Mouse (Mus musculus) ovary, postnatal 14 days (tissue): ENCODE results near the gene Epsti1.

Source experiments
- DNase-seq: peaks from one replicate; pipeline ENCODE4 v3.0.0; 2022; ENCODE audit warnings: low spot score

Gene Epsti1

DNA sequence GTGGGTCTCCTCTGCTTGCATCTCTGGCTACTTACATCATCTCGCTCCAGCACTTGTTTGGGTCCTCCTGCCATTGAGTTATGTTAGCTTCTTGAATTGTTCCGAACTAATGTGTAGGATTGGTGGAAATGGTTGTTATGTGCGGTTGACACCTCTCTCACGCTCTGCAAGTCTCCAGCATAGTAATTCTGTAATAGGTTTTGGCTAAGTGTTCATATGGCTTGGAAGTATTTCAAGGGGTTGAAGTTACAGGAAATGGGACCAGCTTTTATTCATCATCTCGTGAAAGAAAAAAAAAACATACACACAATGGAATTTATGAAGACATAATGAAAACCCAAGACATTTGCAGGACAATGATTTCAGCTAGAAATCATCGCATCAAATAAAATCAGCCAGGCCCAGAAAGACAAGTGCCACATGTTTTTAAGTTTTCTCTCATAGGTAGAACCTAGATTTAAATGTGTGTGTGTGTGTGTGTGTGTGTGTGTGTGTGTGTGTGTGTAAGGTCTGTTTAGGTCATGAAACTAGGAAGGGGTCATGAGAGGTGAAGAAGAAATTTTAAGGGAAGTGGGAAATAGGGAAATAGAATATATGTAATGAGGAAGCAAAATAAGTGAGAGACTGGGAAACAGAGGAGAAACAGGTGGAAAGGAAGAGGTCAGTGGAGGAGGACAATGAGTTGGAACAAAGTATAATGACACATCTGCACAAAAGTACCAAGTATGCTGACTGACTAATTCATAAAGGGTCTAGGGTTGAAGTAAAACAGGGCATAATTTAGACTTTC is 19.2 kb downstream of the Epsti1 start:
- DNase-seq = no peak

DNA sequence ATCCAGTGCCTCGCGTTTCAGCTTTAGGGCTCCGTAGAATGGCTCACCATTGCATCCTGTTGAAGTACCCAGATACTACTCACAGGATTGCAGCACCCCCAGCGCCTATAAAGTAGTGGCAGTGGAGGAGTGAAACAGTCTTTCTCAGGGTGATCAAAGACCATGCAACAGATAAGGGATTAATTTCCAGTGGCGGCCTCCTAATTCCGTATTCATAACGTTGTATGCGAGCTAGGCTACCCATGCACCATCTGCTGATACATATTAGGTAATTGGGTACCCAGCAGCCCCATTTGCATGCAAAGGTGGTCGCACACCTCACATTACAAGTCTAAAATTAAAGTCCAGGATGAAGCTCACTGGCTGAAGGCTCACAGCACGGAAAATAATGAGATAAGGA is 21.4 kb downstream of the Epsti1 start:
- no peak for DNase-seq

DNA sequence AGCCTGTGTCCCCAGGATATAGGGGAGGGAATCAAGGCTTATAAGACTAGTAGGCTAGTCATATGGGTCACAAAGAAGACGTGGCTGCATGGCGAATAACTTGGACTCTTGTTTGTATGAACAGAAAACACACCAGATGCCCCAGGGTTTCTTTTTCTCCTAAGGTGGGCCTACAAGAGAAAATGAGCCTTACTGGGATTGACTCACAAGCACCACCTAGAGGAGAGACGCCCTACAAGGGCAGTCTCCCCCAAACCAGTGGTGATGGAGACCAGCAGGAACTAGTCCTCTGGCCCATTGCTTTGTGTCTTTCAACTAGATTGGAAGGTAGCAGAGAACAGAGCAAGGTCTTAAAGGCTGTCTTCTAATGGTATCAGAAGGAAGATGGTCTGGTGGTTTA is 22.7 kb downstream of the Epsti1 start:
- DNase-seq = peak; percentile 22

DNA sequence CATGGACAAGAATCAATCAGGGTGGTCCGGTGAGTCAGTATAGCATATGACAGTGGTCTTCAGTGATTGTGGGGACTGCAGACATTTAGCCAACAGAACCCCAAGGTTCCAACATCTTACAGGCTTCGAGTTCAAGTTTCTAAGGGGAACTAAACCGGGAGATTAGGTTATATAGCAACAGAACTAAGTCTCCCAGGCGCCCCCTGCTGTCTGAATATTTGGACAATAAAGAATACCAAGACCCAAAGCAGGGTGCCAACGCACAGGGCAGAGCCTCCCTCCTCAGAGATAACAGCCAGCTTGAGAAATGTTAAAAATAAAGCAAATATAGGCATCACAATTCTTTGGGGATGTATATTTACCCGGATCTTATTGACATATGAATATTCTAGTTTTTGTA is 24.0 kb downstream of the Epsti1 start:
- DNase-seq = peak; percentile 58

DNA sequence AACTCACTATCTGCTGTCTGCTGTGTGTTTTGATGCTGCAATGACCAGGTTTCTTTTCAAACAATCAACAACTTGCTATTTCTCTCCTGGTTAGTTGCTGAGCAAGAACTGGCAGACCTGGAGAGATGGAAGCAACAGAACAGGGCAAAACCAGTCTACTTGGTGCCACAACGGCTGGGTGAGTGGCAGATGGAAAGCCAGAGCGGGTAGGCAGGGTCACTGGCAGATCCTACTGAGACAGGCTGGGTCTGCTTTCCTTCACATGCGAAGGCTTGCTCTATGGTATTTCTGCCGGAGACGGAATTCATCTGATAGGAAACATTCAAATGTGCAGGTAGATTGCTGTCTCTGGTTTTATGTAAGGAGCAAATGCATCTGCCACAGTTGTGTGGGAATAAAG is 24.6 kb downstream of the Epsti1 start:
- DNase-seq = no peak

DNA sequence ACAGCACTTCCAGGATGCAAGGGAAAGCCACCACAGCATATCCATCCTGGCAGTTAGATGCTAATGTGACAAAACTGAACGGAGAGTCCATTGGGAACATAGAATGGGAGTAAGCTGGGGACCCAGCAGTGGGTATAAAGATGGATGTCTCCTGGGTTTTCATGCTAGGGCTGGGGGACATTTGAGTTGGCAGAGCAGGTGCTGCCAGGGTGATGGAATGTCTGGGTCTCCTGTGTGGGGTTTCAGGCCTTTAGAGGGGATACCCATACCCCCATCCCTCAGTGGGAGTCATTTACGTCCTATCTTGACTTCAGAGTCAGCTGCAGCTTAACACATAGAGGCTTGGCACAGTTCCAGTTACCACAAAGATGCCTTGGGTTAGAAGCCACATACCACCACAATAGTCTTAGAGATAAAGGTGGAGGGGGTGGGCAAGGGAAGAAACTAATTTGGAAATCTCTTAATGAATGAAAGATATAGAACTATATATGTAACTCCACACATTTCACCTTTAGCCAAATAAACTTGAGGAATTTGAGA is 25.2 kb downstream of the Epsti1 start:
- DNase-seq = no peak

DNA sequence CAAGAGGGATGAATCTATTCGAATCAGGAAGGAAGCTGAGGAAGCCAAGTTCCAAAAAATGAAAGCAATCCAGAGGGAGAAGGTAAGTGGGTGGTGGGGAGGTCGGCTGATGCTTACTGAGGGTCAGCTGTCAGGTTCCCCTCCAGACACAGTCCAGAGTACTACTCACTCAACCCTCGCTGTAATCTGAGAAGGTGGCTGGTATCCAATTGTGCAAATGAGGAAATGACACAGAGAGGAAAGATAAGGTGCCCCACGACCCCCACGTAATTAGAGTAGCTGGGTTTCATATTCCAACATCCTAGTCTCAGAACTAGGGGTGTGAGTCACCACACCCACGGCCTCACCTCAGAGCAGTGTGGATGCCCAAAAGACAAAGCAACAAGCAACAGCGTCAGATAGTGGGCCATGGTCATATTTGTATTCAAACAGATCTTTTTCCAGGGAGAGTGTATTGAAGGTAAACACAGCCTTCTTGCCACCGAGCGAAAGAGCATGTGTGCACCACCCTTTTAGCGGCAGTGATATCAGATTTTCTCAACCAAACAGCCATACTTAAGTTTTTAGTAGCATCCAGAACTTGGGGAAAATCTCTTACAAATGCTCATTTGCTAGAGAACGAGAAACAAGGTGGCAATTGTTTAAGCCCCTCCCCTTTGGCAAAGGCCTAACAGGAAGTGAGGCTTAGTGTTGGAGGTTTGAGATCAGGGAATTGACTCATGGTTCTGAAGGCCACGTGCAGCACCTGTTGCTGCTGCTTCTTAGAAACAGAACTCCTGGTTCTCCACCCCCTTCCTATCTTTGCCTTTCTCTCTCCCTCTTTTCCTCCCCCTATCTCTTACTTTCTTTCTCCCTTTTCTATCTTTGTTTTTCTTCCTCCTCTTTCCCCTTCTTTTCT is 28.4 kb downstream of the Epsti1 start:
- no peak for DNase-seq

DNA sequence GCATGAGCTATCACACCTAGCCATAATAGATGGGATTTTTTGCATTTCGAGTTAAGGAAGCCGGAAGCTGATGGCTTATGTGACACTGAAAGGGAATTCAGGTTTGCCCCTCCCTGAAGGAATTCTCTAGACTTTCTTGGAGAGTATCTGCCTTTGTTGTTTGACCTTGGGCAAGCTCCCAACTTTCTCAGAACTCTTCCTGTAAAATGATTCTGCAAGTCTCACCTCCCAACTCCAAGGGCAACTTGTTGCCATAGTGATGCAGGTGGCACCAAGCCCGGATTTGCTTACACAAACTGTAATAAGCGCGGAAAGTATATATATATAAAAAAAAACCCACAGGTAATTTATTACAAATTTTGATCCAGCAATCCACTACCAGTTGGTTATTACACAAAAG is 29.2 kb downstream of the Epsti1 start:
- peak; percentile 46 for DNase-seq

DNA sequence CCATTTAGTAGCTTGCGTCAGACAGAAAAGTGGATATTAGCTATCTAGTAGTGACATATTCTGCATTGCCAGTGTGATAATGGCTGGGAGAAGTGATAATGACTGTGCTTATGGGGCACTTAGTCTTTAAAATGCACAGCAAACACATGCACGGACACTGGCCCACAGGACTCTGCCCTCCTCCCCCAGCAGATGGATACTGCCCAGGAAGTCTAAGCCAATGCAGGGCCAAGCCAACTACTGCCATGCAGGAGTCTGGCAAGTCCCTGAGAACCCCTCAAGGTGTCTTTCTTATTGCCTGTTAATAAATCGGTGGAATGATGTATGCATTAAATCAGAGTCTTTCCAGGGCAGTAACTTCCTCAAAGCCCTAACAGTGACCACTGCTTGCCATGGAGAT is 30.4 kb downstream of the Epsti1 start:
- no peak for DNase-seq

DNA sequence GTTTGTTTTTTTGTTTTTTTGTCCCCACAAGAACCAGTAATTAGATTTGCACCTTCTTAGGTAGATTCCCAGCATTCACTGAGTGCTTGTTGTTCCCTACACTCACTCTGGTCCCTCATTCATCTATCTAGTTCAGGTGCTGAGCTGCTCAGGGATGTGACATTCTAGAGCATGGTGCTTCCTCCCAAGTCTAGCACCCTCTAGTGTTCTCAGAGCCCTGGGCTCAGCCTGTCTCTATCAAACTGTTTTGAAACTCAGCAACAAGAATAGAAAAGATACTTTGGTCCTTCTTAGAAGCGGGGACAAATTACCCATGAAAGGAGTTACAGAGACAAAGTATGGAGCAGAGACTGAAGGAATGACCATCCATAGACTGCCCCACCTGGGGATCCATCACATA is 37.1 kb downstream of the Epsti1 start:
- DNase-seq = no peak

DNA sequence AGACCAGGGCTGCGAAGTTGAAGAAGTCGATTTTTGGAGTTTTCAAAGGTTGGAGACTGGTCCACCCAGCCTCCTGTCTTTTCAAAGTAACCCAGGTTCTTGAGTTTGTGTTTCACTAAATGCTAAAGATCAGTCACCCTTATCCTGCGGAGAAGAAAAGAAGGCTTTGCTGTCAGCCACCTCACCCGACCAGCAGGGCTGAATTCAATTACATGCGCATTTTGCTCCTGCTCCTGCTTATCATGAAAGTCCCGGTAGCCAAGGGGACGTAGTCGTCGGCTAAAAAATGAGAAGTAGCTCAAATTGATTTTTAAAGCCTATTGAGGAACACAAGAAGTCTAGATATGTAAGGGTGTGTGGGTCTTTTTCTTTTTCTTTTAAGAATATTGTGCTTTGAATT is 38.2 kb downstream of the Epsti1 start:
- DNase-seq = no peak

DNA sequence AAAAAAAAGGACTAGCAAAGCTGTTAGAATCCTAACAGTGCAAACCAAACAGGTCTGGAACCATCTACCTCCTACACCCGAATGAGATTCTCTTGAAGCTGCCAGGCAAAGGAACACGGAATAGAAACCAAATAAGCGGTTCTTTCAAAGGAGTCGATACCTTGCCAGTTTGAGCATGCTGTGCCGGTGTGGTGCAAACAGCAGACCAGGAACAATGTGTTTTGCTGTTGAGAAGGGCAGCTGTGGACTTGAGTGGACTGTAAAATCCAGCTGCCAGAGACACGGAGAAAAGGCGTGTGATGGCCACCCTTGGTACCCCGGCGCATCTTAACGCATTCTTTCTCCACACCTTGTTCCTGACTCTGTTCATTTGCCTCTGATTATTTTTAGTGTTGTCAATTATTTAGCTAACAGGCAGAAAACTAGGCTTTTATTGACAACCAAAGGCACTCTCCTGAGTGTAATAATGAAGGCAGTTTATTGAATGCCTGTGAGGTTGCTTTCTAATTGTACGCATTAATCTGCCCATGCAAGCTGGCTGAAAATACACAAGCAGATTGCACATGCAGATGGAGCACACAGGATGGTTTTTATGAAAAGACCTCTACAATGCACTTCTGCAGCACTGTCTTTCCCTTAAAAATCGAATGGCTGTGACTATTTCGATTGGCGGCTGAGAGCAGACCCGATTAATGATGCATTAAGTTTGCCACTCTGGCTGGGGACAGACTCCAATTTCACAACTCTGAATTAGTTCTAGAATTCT is 38.9 kb downstream of the Epsti1 start:
- DNase-seq = no peak

DNA sequence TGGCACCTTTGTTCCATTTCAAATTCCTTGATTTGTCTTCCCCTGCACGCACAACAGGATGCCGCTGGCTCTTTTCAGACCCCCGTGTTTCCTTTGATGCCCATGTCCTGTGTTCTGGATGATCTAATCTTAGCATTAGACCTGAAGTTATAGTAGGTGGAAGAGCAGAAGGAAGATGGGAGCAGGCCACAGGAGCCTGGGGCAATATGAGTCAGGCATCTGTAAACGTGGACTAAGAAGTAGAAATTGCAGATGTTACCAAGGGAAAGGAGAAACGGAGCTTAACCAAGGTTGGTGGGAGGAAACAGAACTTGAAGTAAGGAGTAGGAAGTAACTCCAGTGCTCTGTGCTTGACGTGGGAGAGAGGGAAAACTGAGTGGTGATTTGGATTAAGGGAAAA is 57.7 kb downstream of the Epsti1 start:
- no peak for DNase-seq

DNA sequence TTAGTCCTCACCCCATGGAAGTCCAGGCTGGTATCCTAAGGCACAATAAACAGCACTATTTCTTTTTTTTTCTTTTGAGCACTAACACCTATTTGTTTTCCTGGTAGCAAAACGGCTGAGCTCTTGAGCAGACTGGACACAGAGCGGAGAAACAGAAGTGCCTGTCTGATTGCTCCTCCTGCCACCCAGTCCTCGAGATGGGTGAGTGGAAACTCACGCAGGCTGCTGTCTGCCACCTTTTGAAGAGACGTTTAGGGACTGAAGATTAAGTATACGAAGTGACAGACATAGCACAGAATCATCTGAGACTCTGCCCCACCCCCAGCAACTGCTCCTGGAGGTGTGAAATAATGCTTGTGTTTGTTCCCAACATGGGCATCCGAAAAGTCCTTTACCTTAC is 59.5 kb downstream of the Epsti1 start:
- no peak for DNase-seq

DNA sequence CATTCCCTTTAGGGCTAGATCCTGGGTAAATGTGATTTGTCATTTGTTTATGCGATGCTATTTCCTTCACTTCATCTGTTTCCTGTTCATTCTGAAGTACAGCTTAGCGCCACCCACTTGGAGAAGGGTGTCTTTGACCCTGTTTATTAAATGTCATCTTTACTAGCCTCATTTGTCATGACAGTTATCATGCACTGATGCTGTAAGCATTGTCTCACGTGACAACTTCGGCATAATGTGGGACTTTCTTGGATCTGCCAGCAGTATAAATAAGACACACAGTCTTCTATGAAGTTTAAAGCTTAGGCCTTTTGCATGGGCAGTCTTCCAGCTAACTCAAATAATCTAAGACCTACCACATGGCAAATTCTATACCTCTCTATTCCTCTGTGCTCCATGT is 67.3 kb downstream of the Epsti1 start:
- no peak for DNase-seq

DNA sequence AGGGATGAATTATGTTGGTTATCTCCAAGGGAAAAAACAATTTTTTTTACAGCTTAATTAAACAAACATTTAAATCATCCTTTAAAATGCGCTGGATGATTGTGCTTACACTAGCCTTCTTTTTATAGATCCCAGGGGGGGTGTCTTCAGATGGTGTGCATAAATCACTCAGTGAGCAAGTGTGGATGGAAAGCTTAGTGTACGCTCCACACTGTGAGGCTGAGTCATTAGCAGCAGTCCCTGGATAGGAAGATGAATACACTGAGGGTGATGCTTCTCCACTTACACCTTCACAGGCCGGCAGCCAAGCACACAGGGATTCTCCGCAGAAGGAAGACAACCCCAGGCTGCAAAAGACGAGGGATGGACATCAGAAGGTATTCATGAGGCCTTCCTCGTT is 70.2 kb downstream of the Epsti1 start:
- DNase-seq = no peak

DNA sequence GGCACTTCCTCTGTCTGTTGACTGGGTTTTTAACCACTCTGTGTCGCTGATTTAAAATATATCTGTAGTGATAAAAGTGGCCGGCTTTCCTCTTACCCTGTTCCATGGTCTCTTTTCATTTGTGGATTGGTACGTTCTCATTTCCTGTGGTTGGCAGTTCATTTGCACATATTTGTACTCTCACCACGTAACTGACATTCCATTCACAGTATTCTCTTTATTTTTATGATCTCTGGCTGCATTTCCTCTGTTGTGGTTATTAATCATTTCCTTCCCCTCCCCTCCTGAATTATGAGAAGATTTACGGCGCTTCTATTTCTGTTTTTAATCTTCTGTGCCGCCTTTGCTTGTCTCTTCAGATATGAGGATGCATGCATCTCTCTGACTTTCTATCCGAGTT is 71.7 kb downstream of the Epsti1 start:
- DNase-seq = no peak

DNA sequence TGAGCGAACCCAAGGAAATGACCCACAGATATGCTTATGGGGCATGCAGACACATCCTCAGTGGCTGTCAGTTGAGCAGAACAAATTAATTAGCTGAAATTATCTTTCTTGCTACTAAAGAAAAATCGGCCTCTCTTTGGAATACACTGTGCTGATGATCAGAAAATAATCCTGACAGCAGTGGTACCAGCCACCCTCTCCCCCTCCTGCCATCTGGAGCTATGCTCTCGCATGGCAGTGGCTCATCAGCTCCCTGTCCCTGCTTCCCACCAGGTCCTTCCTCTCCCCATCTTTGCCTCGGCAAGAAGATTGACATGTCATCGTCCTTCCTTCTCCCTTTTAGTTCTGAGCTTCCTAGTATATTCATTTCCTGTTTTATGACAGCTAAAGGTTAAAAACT is 77.5 kb downstream of the Epsti1 start:
- DNase-seq = no peak

DNA sequence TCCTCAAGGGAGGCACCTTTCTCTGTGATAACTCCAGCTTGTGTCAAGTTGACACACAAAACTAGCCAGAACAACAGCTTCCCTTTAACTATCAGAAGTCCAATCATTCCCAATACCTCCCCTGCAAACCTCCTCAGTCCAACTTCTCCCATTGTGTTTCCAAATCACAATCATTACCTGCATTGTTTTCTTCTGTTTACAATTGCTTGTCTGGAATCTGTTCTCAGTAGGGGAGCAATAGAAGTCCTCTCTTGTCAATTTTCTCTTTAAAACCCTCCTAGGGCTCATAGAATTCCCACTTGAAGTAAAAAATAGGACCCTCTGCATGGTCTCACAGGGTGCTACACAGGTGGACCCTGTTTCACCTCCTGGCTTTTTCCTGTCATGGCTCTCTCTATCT is 93.7 kb downstream of the Epsti1 start:
- no peak for DNase-seq

DNA sequence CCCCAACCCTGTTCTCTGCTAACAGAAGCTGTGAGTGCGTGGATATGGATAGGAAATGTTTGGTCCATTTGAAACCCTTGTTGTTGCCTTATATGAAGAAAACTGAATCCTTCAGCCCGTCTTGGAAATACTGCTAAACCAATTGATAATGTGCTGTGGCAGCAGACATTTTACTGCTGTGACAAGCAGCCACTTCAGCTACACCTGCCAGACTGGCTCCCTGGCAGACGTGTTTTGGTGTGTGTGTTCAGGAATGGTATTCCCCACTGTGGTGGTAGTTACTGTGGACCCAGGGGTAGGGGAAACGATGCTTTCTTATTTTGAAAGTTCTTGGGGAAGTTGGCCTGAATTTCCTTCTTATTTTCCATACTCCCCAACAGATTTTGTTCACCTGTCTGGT is 100.4 kb downstream of the Epsti1 start:
- no peak for DNase-seq

DNA sequence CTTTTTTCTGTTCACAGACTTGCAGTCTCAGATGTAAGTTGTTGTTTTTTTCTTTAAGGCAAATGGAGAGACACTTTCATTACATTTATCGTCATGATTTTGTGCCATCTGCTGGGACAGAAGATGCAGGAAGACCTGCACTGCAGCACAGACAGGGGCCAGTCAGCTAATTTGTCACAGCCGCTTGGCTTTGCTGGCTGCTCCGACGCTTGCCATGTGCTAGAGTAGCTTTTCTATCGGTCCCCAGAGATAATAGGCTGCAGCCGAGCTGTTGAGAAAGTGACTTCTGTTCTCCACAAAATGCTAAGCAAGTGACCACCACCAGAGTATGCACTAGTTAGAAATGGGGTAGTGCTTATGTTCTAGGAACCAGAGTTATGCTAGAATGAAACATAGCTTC is 104.0 kb downstream of the Epsti1 start:
- no peak for DNase-seq

DNA sequence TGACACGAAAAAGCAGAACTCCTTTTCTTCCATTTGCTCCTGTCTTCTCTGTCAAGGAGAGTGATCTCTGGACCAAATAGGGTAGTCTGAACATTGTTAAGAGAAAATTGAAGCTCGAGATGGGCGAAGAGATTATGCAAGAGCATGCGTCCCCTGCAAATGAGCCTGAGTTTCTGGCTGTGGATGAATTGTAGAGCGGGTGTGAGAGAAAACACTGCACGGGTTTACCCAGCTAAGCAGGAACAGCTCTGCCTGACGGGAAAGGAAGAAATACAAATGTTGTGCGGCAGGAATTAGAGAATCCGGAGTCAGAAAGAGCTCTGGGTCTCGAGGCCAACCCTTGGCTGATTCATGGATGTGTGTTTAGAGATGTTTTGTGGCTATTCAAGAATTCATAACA is 107.8 kb downstream of the Epsti1 start:
- no peak for DNase-seq
